In genomic region chr16:43994623-43995022, GRCm38 (mm10) we compare ENCODE assay signal across 27 mouse cellular contexts. TPM values are rescaled to one million over a fixed set of nuclear protein-coding genes. Genes with fewer than 3 reads are reported as not detected.
"Had no signal": no experiment of that assay in that cellular context is flagged by ENCODE, and none has a peak within 500 bp of the region (broad histone marks: within the 10 kb centered on the region; RNA-seq: fewer than 3 reads in every experiment).

No protein-coding gene starts in this region.

- DNase-seq: left cerebral cortex, postnatal 4 days; liver; liver, embryonic 13.5 days; liver, postnatal 0 days; lung, adult 18-20 months; lung, adult 2 months; lung, embryonic 14.5 days; lung, postnatal 10 days; lung, postnatal 14 days; lung, postnatal 36 days; lung, postnatal 4 days; midbrain, embryonic 14.5 days had no signal

- H3K27me3 ChIP-seq: limb, embryonic 12.5 days; limb, embryonic 13.5 days; limb, embryonic 15.5 days; liver, embryonic 12.5 days; liver, embryonic 13.5 days; liver, embryonic 15.5 days; lung, embryonic 15.5 days; megakaryocyte, embryonic 14.5 days; midbrain, embryonic 12.5 days; midbrain, embryonic 13.5 days; midbrain, embryonic 15.5 days had no signal

- H3K27ac ChIP-seq: limb, embryonic 10.5 days; limb, embryonic 12.5 days; limb, embryonic 13.5 days; limb, embryonic 15.5 days; liver, embryonic 12.5 days; liver, embryonic 13.5 days; liver, embryonic 14.5 days; liver, embryonic 15.5 days; lung, embryonic 15.5 days; macrophage; midbrain, embryonic 10.5 days; midbrain, embryonic 12.5 days; midbrain, embryonic 13.5 days; midbrain, embryonic 15.5 days had no signal

- H3K36me3 ChIP-seq: limb, embryonic 10.5 days; limb, embryonic 12.5 days; limb, embryonic 13.5 days; limb, embryonic 15.5 days; liver, embryonic 12.5 days; liver, embryonic 13.5 days; liver, embryonic 15.5 days; lung, embryonic 15.5 days; midbrain, embryonic 10.5 days; midbrain, embryonic 12.5 days; midbrain, embryonic 13.5 days; midbrain, embryonic 15.5 days had no signal

- H3K4me3 ChIP-seq: limb, embryonic 10.5 days; limb, embryonic 12.5 days; limb, embryonic 13.5 days; limb, embryonic 15.5 days; liver, embryonic 12.5 days; liver, embryonic 13.5 days; liver, embryonic 15.5 days; lung, embryonic 15.5 days; megakaryocyte, embryonic 14.5 days; midbrain, embryonic 10.5 days; midbrain, embryonic 12.5 days; midbrain, embryonic 13.5 days; midbrain, embryonic 15.5 days; myocyte had no signal

- H3K4me1 ChIP-seq: limb, embryonic 13.5 days; limb, embryonic 15.5 days; liver, embryonic 12.5 days; liver, embryonic 13.5 days; liver, embryonic 15.5 days; lung, embryonic 15.5 days; midbrain, embryonic 10.5 days; midbrain, embryonic 12.5 days; midbrain, embryonic 13.5 days; midbrain, embryonic 15.5 days had no signal

- H3K9me3 ChIP-seq: limb, embryonic 10.5 days; limb, embryonic 12.5 days; limb, embryonic 13.5 days; limb, embryonic 15.5 days; liver, embryonic 12.5 days; liver, embryonic 13.5 days; liver, embryonic 15.5 days; lung, embryonic 15.5 days; megakaryocyte, embryonic 14.5 days; midbrain, embryonic 10.5 days; midbrain, embryonic 12.5 days; midbrain, embryonic 13.5 days; midbrain, embryonic 15.5 days had no signal

- H3K9ac ChIP-seq: limb, embryonic 12.5 days; limb, embryonic 13.5 days; limb, embryonic 15.5 days; liver, embryonic 12.5 days; liver, embryonic 13.5 days; liver, embryonic 14.5 days; liver, embryonic 15.5 days; liver, postnatal 0 days; lung, embryonic 14.5 days; lung, embryonic 15.5 days; midbrain, embryonic 12.5 days; midbrain, embryonic 13.5 days; midbrain, embryonic 15.5 days had no signal

RNA-seq across cellular contexts. Expression of gene Zdhhc23, which starts 15.0 kb away (rescaled TPM):
- polyA plus RNA-seq: myocyte had no signal
